Mouse (Mus musculus) left cerebral cortex, postnatal 25 days (tissue): ENCODE measurements at regions not wholly inside any gene's neighbourhood (a gene's known extent, or its start where the extent isn't known, plus 50 kb on each side); places are given as distances from the start of the nearest gene placed in this dataset.

Experiments used
- DNase-seq, 2 experiments: peaks; one replicate each; pipeline ENCODE4 v3.0.0; 2022; ENCODE audit warnings: low spot score in 2 of 2, mixed read lengths in 1 of 2
- intact Hi-C: fragments of 180-260 bp; cut with DNase I; formaldehyde crosslinking; loops from one replicate; pipeline ENCODE4 v1.15.1; 2025

GRCm38 (mm10) chr1:81516575-81517210, 439.9 kb downstream of the Nyap2 start:
- intact Hi-C loops = loop anchor here (1.0 to 5.0 kb wide), 3 partner anchors 199 to 916 kb away; no protein-coding TSS in a partner anchor
- peak; percentile 30 to 55 for DNase-seq

- DNase-seq = no peak
- intact Hi-C loops = no loop called here
Measured at GRCm38 (mm10) chr1:81520420-81521273, 443.9 kb downstream of the Nyap2 start.

GRCm38 (mm10) chr1:81522929-81523328, 446.2 kb downstream of the Nyap2 start:
- no peak for DNase-seq
- intact Hi-C loops = no loop called here

- no peak for DNase-seq
Measured at GRCm38 (mm10) chr1:81525821-81526220, 449.1 kb downstream of the Nyap2 start.

GRCm38 (mm10) chr1:81537836-81538235, 461.1 kb downstream of the Nyap2 start:
- DNase-seq = no peak
- intact Hi-C loops = no loop called here

More at GRCm38 (mm10) chr1:81525821-81526220, 449.1 kb downstream of the Nyap2 start:
- intact Hi-C loops = no loop called here

GRCm38 (mm10) chr1:81539591-81540311, 463.0 kb downstream of the Nyap2 start:
- no peak for DNase-seq
- intact Hi-C loops = no loop called here

GRCm38 (mm10) chr1:81548906-81549305, 472.2 kb downstream of the Nyap2 start:
- no peak for DNase-seq
- intact Hi-C loops = no loop called here

- no peak for DNase-seq
- intact Hi-C loops = no loop called here
Measured at GRCm38 (mm10) chr1:81549706-81550105, 473.0 kb downstream of the Nyap2 start.

GRCm38 (mm10) chr1:81552731-81553130, 476.0 kb downstream of the Nyap2 start:
- intact Hi-C loops = no loop called here
- no peak for DNase-seq

- intact Hi-C loops = no loop called here
- no peak for DNase-seq
Measured at GRCm38 (mm10) chr1:81576965-81577664, 500.4 kb downstream of the Nyap2 start.

GRCm38 (mm10) chr1:81577665-81578201, 501.0 kb downstream of the Nyap2 start:
- peak in 1 of 2 experiments; percentile 44 for DNase-seq
- intact Hi-C loops = no loop called here

GRCm38 (mm10) chr1:81581208-81581607, 504.5 kb downstream of the Nyap2 start:
- intact Hi-C loops = no loop called here
- no peak for DNase-seq

GRCm38 (mm10) chr1:81587780-81588307, 511.1 kb downstream of the Nyap2 start:
- intact Hi-C loops = no loop called here
- no peak for DNase-seq

- intact Hi-C loops = loop anchor here (10.0 kb wide), 1 partner anchor 703 kb away; the partner anchor contains the start of gene Irs1
- no peak for DNase-seq
Measured at GRCm38 (mm10) chr1:81591623-81592022, 514.9 kb downstream of the Nyap2 start.

GRCm38 (mm10) chr1:81593280-81594182, 516.8 kb downstream of the Nyap2 start:
- intact Hi-C loops = loop anchor here (10.0 kb wide), 1 partner anchor 701 kb away; the partner anchor contains the start of gene Irs1
- peak; percentile 59 to 69 for DNase-seq

GRCm38 (mm10) chr1:81594183-81594515, 517.4 kb downstream of the Nyap2 start:
- DNase-seq = no peak
- intact Hi-C loops = loop anchor here (10.0 kb wide), 1 partner anchor 701 kb away; the partner anchor contains the start of gene Irs1

GRCm38 (mm10) chr1:81594606-81595005, 517.9 kb downstream of the Nyap2 start:
- intact Hi-C loops = loop anchor here (10.0 kb wide), 1 partner anchor 700 kb away; the partner anchor contains the start of gene Irs1
- no peak for DNase-seq

GRCm38 (mm10) chr1:81608772-81609171, 532.0 kb downstream of the Nyap2 start:
- intact Hi-C loops = no loop called here
- DNase-seq = no peak
